10 mouse cellular contexts compared by ENCODE assay signal in the genomic region with DNA sequence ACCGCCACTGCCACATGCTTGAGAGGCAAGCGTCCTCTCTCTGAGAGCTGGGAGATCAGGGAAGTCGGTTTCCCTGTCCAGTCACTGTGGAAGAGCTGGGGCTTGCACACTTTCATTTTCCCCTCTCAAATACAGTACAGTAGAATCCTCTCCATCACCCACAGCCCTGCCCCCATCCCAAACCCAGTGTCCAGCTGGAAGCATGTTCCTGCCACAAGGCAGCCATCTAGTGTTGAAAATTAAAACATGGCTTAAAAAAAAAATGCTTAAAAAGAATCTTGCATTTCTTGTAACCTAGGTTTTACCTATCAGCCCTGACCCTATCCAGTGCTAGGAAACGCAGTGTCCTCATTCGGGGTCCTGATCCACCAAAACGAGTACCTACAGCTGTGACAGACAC. TPM values are rescaled to one million over a fixed set of nuclear protein-coding genes. Genes with fewer than 3 reads are reported as not detected.
DNase-seq lines count a peak whose midpoint lies in the region; ATAC-seq and TF ChIP-seq lines count a peak whose summit lies in the region.
"Had no signal": no experiment of that assay in that cellular context is flagged by ENCODE, and none has a peak within 500 bp of the region (broad histone marks: within the 10 kb centered on the region; RNA-seq: fewer than 3 reads in every experiment).

No protein-coding gene starts in this region.

- H3K27me3 ChIP-seq in lung, embryonic 14.5 days (ENCODE audit: insufficient read depth, low read length), result no peaks in the 10 kb centered on the region
- no peaks in the 10 kb centered on the region for H3K27me3 ChIP-seq in neural tube, embryonic 15.5 days (replicated peaks)

- no peak for TF ChIP-seq POLR2A in lung, adult 2 months (IDR thresholded peaks at IDR 0.05; ENCODE audit: borderline replicate concordance, extremely low read depth, low read depth, low read length)

- DNase-seq in frontal cortex, postnatal 25 days (ENCODE audit: low spot score in 2 of 2), result no peak
- peak; percentile 39 for DNase-seq in lung, embryonic 14.5 days
- DNase-seq in lung, adult 2 months, result no peak
- peak; percentile 8 for DNase-seq in heart, adult 8-10 months (ENCODE audit: low spot score)
- DNase-seq in lung, postnatal 4 days, result peak; percentile 7 to 37

- H3K9ac ChIP-seq in lung, embryonic 14.5 days, result no peak overlapping the region
- no peak overlapping the region for H3K9ac ChIP-seq in neural tube, embryonic 15.5 days (replicated peaks)

- H3K27ac ChIP-seq in lung, embryonic 14.5 days (ENCODE audit: low read depth), result no peak overlapping the region
- H3K27ac ChIP-seq in neural tube, embryonic 15.5 days (replicated peaks), result no peak overlapping the region

- H3K4me1 ChIP-seq in lung, embryonic 14.5 days (ENCODE audit: insufficient read depth), result no peaks in the 10 kb centered on the region
- H3K4me1 ChIP-seq in lung, adult 2 months (ENCODE audit: control insufficient read depth, insufficient read depth, low read length), result no peaks in the 10 kb centered on the region; the same call in 1 of the 2 replicates
- H3K4me1 ChIP-seq in neural tube, embryonic 15.5 days, result no peaks in the 10 kb centered on the region

- H3K9me3 ChIP-seq in lung, embryonic 14.5 days (ENCODE audit: low read depth, low read length), result no peaks in the 10 kb centered on the region
- H3K9me3 ChIP-seq in neural tube, embryonic 15.5 days (replicated peaks), result no peaks in the 10 kb centered on the region

- 75% methylated on average over 5 of the region's 6 CpGs for WGBS in lung, embryonic 14.5 days
- WGBS in lung, adult 2 months, result 66% methylated on average over 6 of the region's 6 CpGs
- WGBS in neural tube, embryonic 15.5 days, result 85% methylated on average over 6 of the region's 6 CpGs

- H3K4me2 ChIP-seq in lung, embryonic 14.5 days, result no peak overlapping the region
- H3K4me2 ChIP-seq in neural tube, embryonic 15.5 days, result no peak overlapping the region

- no peak overlapping the region for H3K4me3 ChIP-seq in lung, embryonic 14.5 days (ENCODE audit: low read depth, low read length)
- no peak overlapping the region for H3K4me3 ChIP-seq in lung, adult 2 months (replicated peaks; ENCODE audit: extremely low read depth, low read depth, low read length)
- no peak overlapping the region for H3K4me3 ChIP-seq in neural tube, embryonic 15.5 days (replicated peaks)

- no peaks in the 10 kb centered on the region for H3K36me3 ChIP-seq in lung, embryonic 14.5 days (ENCODE audit: insufficient read depth)
- H3K36me3 ChIP-seq in neural tube, embryonic 15.5 days, result no peaks in the 10 kb centered on the region

- ATAC-seq in frontal cortex, adult (ENCODE audit: low TSS enrichment), result 0 out of 2 replicates have a peak, but pooled peaks have one; percentile 47
- ATAC-seq in lung, embryonic 14.5 days (ENCODE audit: insufficient read depth), result peak; percentile 49; the same call in 1 of the 2 replicates
- no peak for ATAC-seq in neural tube, embryonic 15.5 days (ENCODE audit: low FRiP score)
- no peak for ATAC-seq in cerebellum, adult (ENCODE audit: insufficient number of reproducible peaks, low FRiP score, low TSS enrichment)

- TF ChIP-seq CTCF in lung, embryonic 14.5 days (IDR thresholded peaks at IDR 0.05; ENCODE audit: low read depth), result 0 out of 2 replicates have a peak, but pooled peaks have one; percentile 24
- TF ChIP-seq CTCF in lung, adult 2 months (IDR thresholded peaks at IDR 0.05; ENCODE audit: insufficient read depth, low read length), result no peak

RNA-seq across cellular contexts. Expression of a gene that starts 2.3 kb away (rescaled TPM):
- polyA plus RNA-seq in lung, embryonic 14.5 days (2014; fragmentation: Nextera tagmentation; extraction: Ambion mirVana), result 0.64 and 1.2 TPM in 2 replicates
- polyA plus RNA-seq in lung, adult 2 months (2012; rRNA removed), result 58.4 and 101 TPM in 2 replicates
- 10 to 100 TPM; 21.5 to 26.8 (median 24.0) TPM for total RNA-seq in heart, adult 8-10 months (2022)
- polyA plus RNA-seq in neural tube, embryonic 15.5 days (2015; fragmentation: Nextera tagmentation; extraction: Ambion mirVana), result 1.1 and 2.8 TPM in 2 replicates
- total RNA-seq: neutrophil, adult 5-6 weeks had no signal

RNA-seq across cellular contexts. Expression of a gene that starts 25.6 kb away (rescaled TPM):
- not detected in 2 replicates for polyA plus RNA-seq in lung, embryonic 14.5 days (2014; fragmentation: Nextera tagmentation; extraction: Ambion mirVana)
- polyA plus RNA-seq in lung, adult 2 months (2012; rRNA removed), result not detected in 2 replicates
- 1 to 10 TPM; 1.3 to 3.0 (median 1.7) TPM for total RNA-seq in heart, adult 8-10 months (2022)
- not detected in 2 replicates for polyA plus RNA-seq in neural tube, embryonic 15.5 days (2015; fragmentation: Nextera tagmentation; extraction: Ambion mirVana)
- total RNA-seq: neutrophil, adult 5-6 weeks had no signal
- polyA plus RNA-seq: liver, embryonic 16.5 days had no signal

RNA-seq across cellular contexts. Expression of a gene that starts 32.3 kb away (rescaled TPM):
- polyA plus RNA-seq in lung, embryonic 14.5 days (2014; fragmentation: Nextera tagmentation; extraction: Ambion mirVana), result 1.9 TPM in 2 replicates
- 47.2 and 58.0 TPM in 2 replicates for polyA plus RNA-seq in lung, adult 2 months (2012; rRNA removed)
- 10 to 100 TPM; 11.2 to 14.1 (median 13.0) TPM for total RNA-seq in heart, adult 8-10 months (2022)
- 0.31 and 1.4 TPM in 2 replicates for polyA plus RNA-seq in neural tube, embryonic 15.5 days (2015; fragmentation: Nextera tagmentation; extraction: Ambion mirVana)

RNA-seq across cellular contexts. Expression of a gene that starts 51.6 kb away (rescaled TPM):
- polyA plus RNA-seq in lung, embryonic 14.5 days (2014; fragmentation: Nextera tagmentation; extraction: Ambion mirVana), result 0.66 and 0.78 TPM in 2 replicates
- 4.6 and 5.9 TPM in 2 replicates for polyA plus RNA-seq in lung, adult 2 months (2012; rRNA removed)
- 1 to 10 TPM; 1.1 to 2.1 (median 1.9) TPM for total RNA-seq in heart, adult 8-10 months (2022)
- 0.40 and 0.69 TPM in 2 replicates for polyA plus RNA-seq in neural tube, embryonic 15.5 days (2015; fragmentation: Nextera tagmentation; extraction: Ambion mirVana)

Comparison
In these comparisons a context has a peak if more than half of its experiments do, and no peak if none do; other contexts are left out.
1. DNase-seq: peak in lung, embryonic 14.5 days (single experiment), heart, adult 8-10 months (single experiment) and lung, postnatal 4 days (2 of 2); none in frontal cortex, postnatal 25 days (0 of 2) and lung, adult 2 months (single experiment).
2. RNA of a gene that starts 2.3 kb away (polyA plus RNA-seq): 58.4 to 101 TPM in lung, adult 2 months; 1.1 to 2.8 TPM in neural tube, embryonic 15.5 days and 0.64 to 1.2 TPM in lung, embryonic 14.5 days; every median in the first group is over 10 times any median in the second.
3. RNA of a gene that starts 32.3 kb away (polyA plus RNA-seq): 47.2 to 58.0 TPM in lung, adult 2 months; 1.9 TPM in lung, embryonic 14.5 days and 0.31 to 1.4 TPM in neural tube, embryonic 15.5 days; every median in the first group is over 10 times any median in the second.
4. ATAC-seq: peak in frontal cortex, adult (single experiment) and lung, embryonic 14.5 days (single experiment); none in neural tube, embryonic 15.5 days (single experiment) and cerebellum, adult (single experiment).